Mouse (Mus musculus) neural tube, embryonic 12.5 days (tissue): Measurements from ENCODE around the gene Top3a. TPM values are rescaled to one million over a fixed set of nuclear protein-coding genes. Genes with fewer than 3 reads are reported as not detected.
A peak's percentile ranks its signal among the peaks of the same experiment; 100 is the strongest.

Source experiments
- ATAC-seq: fragments of 200-750 bp; cut with Nextera tagmentation; 2 replicates; pipeline ENCODE4 v1.8.0; 2017; ENCODE audit warnings: low read depth, mild to moderate bottlenecking, moderate TSS enrichment, moderate library complexity; ENCODE audit not compliant: low FRiP score
- H3K27ac ChIP-seq: fragments of 300-500 bp; sonication (generic); 2 replicates; pipeline ENCODE4 v1.5.1; 2016
- H3K27me3 ChIP-seq: fragments of 300-500 bp; sonication (generic); replicated peaks from 2 replicates; pipeline ENCODE4 v1.6.1; 2016; ENCODE audit warnings: mild to moderate bottlenecking
- H3K36me3 ChIP-seq: fragments of 300-500 bp; sonication (generic); 2 replicates; pipeline ENCODE4 v1.6.1; 2016; ENCODE audit warnings: mild to moderate bottlenecking
- H3K4me1 ChIP-seq: fragments of 300-500 bp; sonication (generic); 2 replicates; pipeline ENCODE4 v1.6.1; 2016
- H3K4me2 ChIP-seq: fragments of 300-500 bp; sonication (generic); replicated peaks from 2 replicates; pipeline ENCODE4 v1.6.1; 2016; ENCODE audit warnings: mild to moderate bottlenecking
- H3K4me3 ChIP-seq: fragments of 300-500 bp; sonication (generic); 2 replicates; pipeline ENCODE4 v1.5.1; 2016
- H3K9ac ChIP-seq: fragments of 300-500 bp; sonication (generic); 2 replicates; pipeline ENCODE4 v1.6.1; 2016; ENCODE audit warnings: mild to moderate bottlenecking
- H3K9me3 ChIP-seq: fragments of 300-500 bp; sonication (generic); 2 replicates; pipeline ENCODE4 v1.6.1; 2016; ENCODE audit warnings: mild to moderate bottlenecking
- WGBS: fragments of 180-500 bp; shearing (Covaris S2); methylation state at CpG from one replicate; pipeline ENCODE4 v1.1.7; 2016; 5-methylcytosine and 5-hydroxymethylcytosine counted together
- polyA plus RNA-seq: library from polyadenylated mRNA; unstranded; fragments of >200 nt; fragmentation: Nextera tagmentation; extraction: Ambion mirVana; gene quantifications from 2 replicates; pipeline ENCODE4 v1.2.1, GENCODE M21; 2016

Gene Top3a
- polyA plus RNA-seq, 1 experiment from 2014 or later, result 15.9 TPM

GRCm38 (mm10) chr11:60707672-60708071, 69.5 kb downstream of the Top3a start:
- H3K9ac ChIP-seq, result no peak overlapping the region
- no peak for ATAC-seq
- 84% methylated on average over 3 of the region's 3 CpGs for WGBS
- H3K4me2 ChIP-seq, result no peak overlapping the region
- H3K36me3 ChIP-seq, result peaks cover 89% of the 10 kb centered on the region
- H3K4me3 ChIP-seq, result no peak overlapping the region
- no peaks in the 10 kb centered on the region for H3K27me3 ChIP-seq
- H3K27ac ChIP-seq, result no peak overlapping the region
- H3K4me1 ChIP-seq, result peaks cover 14% of the 10 kb centered on the region
- no peaks in the 10 kb centered on the region for H3K9me3 ChIP-seq

- H3K4me3 ChIP-seq, result no peak overlapping the region
- H3K9me3 ChIP-seq, result no peaks in the 10 kb centered on the region
- H3K27me3 ChIP-seq, result no peaks in the 10 kb centered on the region
- H3K4me1 ChIP-seq, result peaks cover 22% of the 10 kb centered on the region
- 90% methylated on average over 14 of the region's 14 CpGs for WGBS
- no peak for ATAC-seq
- H3K4me2 ChIP-seq, result no peak overlapping the region
- H3K9ac ChIP-seq, result no peak overlapping the region
- H3K36me3 ChIP-seq, result peaks cover 83% of the 10 kb centered on the region
- no peak overlapping the region for H3K27ac ChIP-seq
These were observed 70.3 kb downstream of the Top3a start for GRCm38 (mm10) chr11:60706696-60707480.

- H3K27ac ChIP-seq, result no peak overlapping the region
- no peak for ATAC-seq
- no peak overlapping the region for H3K9ac ChIP-seq
- no peak overlapping the region for H3K4me3 ChIP-seq
- H3K36me3 ChIP-seq, result peaks cover 75% of the 10 kb centered on the region
- WGBS, result 94% methylated on average over 7 of the region's 7 CpGs
- H3K4me1 ChIP-seq, result peaks cover 30% of the 10 kb centered on the region
- H3K4me2 ChIP-seq, result no peak overlapping the region
- H3K27me3 ChIP-seq, result no peaks in the 10 kb centered on the region
- no peaks in the 10 kb centered on the region for H3K9me3 ChIP-seq
These were observed 71.1 kb downstream of the Top3a start for GRCm38 (mm10) chr11:60706076-60706475.

GRCm38 (mm10) chr11:60705255-60705654, 71.9 kb downstream of the Top3a start:
- H3K9me3 ChIP-seq, result no peaks in the 10 kb centered on the region
- no peak for ATAC-seq
- no peak overlapping the region for H3K9ac ChIP-seq
- peaks cover 38% of the 10 kb centered on the region for H3K4me1 ChIP-seq
- WGBS, result 96% methylated on average over 3 of the region's 3 CpGs
- H3K36me3 ChIP-seq, result peaks cover 67% of the 10 kb centered on the region
- H3K27me3 ChIP-seq, result no peaks in the 10 kb centered on the region
- no peak overlapping the region for H3K27ac ChIP-seq
- no peak overlapping the region for H3K4me2 ChIP-seq
- no peak overlapping the region for H3K4me3 ChIP-seq

GRCm38 (mm10) chr11:60704023-60704880, 72.9 kb downstream of the Top3a start:
- Histone ChIP-seq H3K9ac (no peak overlapping the region), H3K4me2 (no peak overlapping the region), H3K4me3 (no peak overlapping the region), H3K27me3 (no peaks in the 10 kb centered on the region), H3K4me1 (peaks cover 38% of the 10 kb centered on the region), H3K9me3 (no peaks in the 10 kb centered on the region), H3K36me3 (peaks cover 57% of the 10 kb centered on the region), H3K27ac (no peak overlapping the region)
- ATAC-seq, result no peak
- 93% methylated on average over 19 of the region's 19 CpGs for WGBS

GRCm38 (mm10) chr11:60703131-60703530, 74.0 kb downstream of the Top3a start:
- H3K27me3 ChIP-seq, result no peaks in the 10 kb centered on the region
- 28% methylated on average over 4 of the region's 4 CpGs for WGBS
- H3K4me2 ChIP-seq, result peak overlapping the region; percentile 83
- peaks cover 45% of the 10 kb centered on the region for H3K36me3 ChIP-seq
- H3K9me3 ChIP-seq, result no peaks in the 10 kb centered on the region
- H3K27ac ChIP-seq, result no peak overlapping the region
- no peak overlapping the region for H3K4me3 ChIP-seq
- peaks cover 45% of the 10 kb centered on the region for H3K4me1 ChIP-seq
- ATAC-seq, result no peak
- H3K9ac ChIP-seq, result no peak overlapping the region

- H3K9ac ChIP-seq, result no peak overlapping the region
- no peak overlapping the region for H3K27ac ChIP-seq
- no peaks in the 10 kb centered on the region for H3K9me3 ChIP-seq
- H3K4me3 ChIP-seq, result peak overlapping the region; percentile 88
- H3K4me1 ChIP-seq, result peaks cover 45% of the 10 kb centered on the region
- WGBS, result 95% methylated on average over 2 of the region's 4 CpGs
- peaks cover 30% of the 10 kb centered on the region for H3K36me3 ChIP-seq
- no peak for ATAC-seq
- peak overlapping the region; percentile 83 for H3K4me2 ChIP-seq
- H3K27me3 ChIP-seq, result no peaks in the 10 kb centered on the region
These were observed 75.6 kb downstream of the Top3a start for GRCm38 (mm10) chr11:60701611-60702010.

GRCm38 (mm10) chr11:60700320-60701185, 76.6 kb downstream of the Top3a start:
- Histone ChIP-seq H3K9ac (peak overlapping the region; percentile 97), H3K27ac (no peak overlapping the region)
- WGBS, result 31% methylated on average over 12 of the region's 12 CpGs

GRCm38 (mm10) chr11:60699524-60700075, 77.6 kb downstream of the Top3a start, which contains the start of gene Llgl1:
Gene Llgl1 (plus strand): TSS chr11:60699723.
- H3K4me3 ChIP-seq, result peak within 1 kb of the TSS; percentile 88
- peak within 1 kb of the TSS; percentile 43; the same call in 1 of the 2 replicates for H3K27ac ChIP-seq
- under 1% methylated on average over 70 of the region's 73 CpGs for WGBS
- no peaks in the 10 kb centered on the region for H3K9me3 ChIP-seq
- peak within 1 kb of the TSS; percentile 83 for H3K4me2 ChIP-seq
- peaks cover 10% of the 10 kb centered on the region for H3K36me3 ChIP-seq
- H3K9ac ChIP-seq, result peak within 1 kb of the TSS; percentile 97
- H3K4me1 ChIP-seq, result peaks cover 45% of the 10 kb centered on the region
- no peaks in the 10 kb centered on the region for H3K27me3 ChIP-seq
- peak; percentile 87 for ATAC-seq

More at GRCm38 (mm10) chr11:60700320-60701185, 76.6 kb downstream of the Top3a start:
- Histone ChIP-seq H3K4me1 (peaks cover 45% of the 10 kb centered on the region), H3K27me3 (no peaks in the 10 kb centered on the region), H3K4me2 (peak overlapping the region; percentile 83), H3K9me3 (no peaks in the 10 kb centered on the region), H3K36me3 (peaks cover 20% of the 10 kb centered on the region), H3K4me3 (peak overlapping the region; percentile 88)
- ATAC-seq, result 0 out of 2 replicates have a peak, but pooled peaks have one; percentile 23

GRCm38 (mm10) chr11:60698806-60699523, 78.2 kb downstream of the Top3a start:
- peak overlapping the region; percentile 88 for H3K4me3 ChIP-seq
- H3K36me3 ChIP-seq, result peaks cover 4% of the 10 kb centered on the region; the same call in 1 of the 2 replicates
- no peaks in the 10 kb centered on the region for H3K9me3 ChIP-seq
- H3K27me3 ChIP-seq, result no peaks in the 10 kb centered on the region
- ATAC-seq, result peak; percentile 43; the same call in 1 of the 2 replicates
- H3K27ac ChIP-seq, result peak overlapping the region; percentile 43; the same call in 1 of the 2 replicates
- peaks cover 44% of the 10 kb centered on the region for H3K4me1 ChIP-seq
- 2% methylated on average over 22 of the region's 22 CpGs for WGBS
- peak overlapping the region; percentile 83 for H3K4me2 ChIP-seq
- peak overlapping the region; percentile 97 for H3K9ac ChIP-seq

GRCm38 (mm10) chr11:60697561-60697960, 79.6 kb downstream of the Top3a start:
- ATAC-seq, result no peak
- Histone ChIP-seq H3K4me3 (no peak overlapping the region), H3K9ac (no peak overlapping the region), H3K4me2 (no peak overlapping the region), H3K4me1 (peaks cover 30% of the 10 kb centered on the region), H3K36me3 (peaks cover 1% of the 10 kb centered on the region; the same call in 1 of the 2 replicates), H3K27ac (no peak overlapping the region), H3K9me3 (no peaks in the 10 kb centered on the region), H3K27me3 (no peaks in the 10 kb centered on the region)
- 75% methylated on average over 2 of the region's 2 CpGs for WGBS
